13 mouse cellular contexts compared by ENCODE assay signal in genomic region chr2:132176289-132176848, GRCm38 (mm10). TPM values are rescaled to one million over a fixed set of nuclear protein-coding genes. Genes with fewer than 3 reads are reported as not detected.
DNase-seq lines count a peak whose midpoint lies in the region; ATAC-seq lines count a peak whose summit lies in the region.
"Had no signal": no experiment of that assay in that cellular context is flagged by ENCODE, and none has a peak within 500 bp of the region (broad histone marks: within the 10 kb centered on the region; RNA-seq: fewer than 3 reads in every experiment).

No protein-coding gene starts in this region.

- no peak overlapping the region for H3K27ac ChIP-seq in intestine, embryonic 15.5 days
- H3K27ac ChIP-seq in hindbrain, embryonic 13.5 days: no peak overlapping the region
- no peak overlapping the region for H3K27ac ChIP-seq in neural tube, embryonic 15.5 days (replicated peaks)
- H3K27ac ChIP-seq: liver, embryonic 13.5 days; neural tube, embryonic 13.5 days had no signal

- H3K4me3 ChIP-seq in intestine, embryonic 15.5 days (replicated peaks): no peak overlapping the region
- H3K4me3 ChIP-seq in hindbrain, embryonic 13.5 days: no peak overlapping the region
- H3K4me3 ChIP-seq in neural tube, embryonic 15.5 days (replicated peaks): no peak overlapping the region
- H3K4me3 ChIP-seq: liver, embryonic 13.5 days; neural tube, embryonic 13.5 days had no signal

- no peaks in the 10 kb centered on the region for H3K27me3 ChIP-seq in intestine, embryonic 15.5 days (replicated peaks)
- H3K27me3 ChIP-seq in hindbrain, embryonic 13.5 days: no peaks in the 10 kb centered on the region
- H3K27me3 ChIP-seq in neural tube, embryonic 15.5 days (replicated peaks): no peaks in the 10 kb centered on the region
- H3K27me3 ChIP-seq: liver, embryonic 13.5 days; neural tube, embryonic 13.5 days had no signal

- H3K9ac ChIP-seq in intestine, embryonic 15.5 days: no peak overlapping the region
- no peak overlapping the region for H3K9ac ChIP-seq in hindbrain, embryonic 13.5 days
- H3K9ac ChIP-seq in neural tube, embryonic 15.5 days (replicated peaks): no peak overlapping the region
- H3K9ac ChIP-seq: liver, embryonic 13.5 days; neural tube, embryonic 13.5 days had no signal

- 46% methylated on average over 3 of the region's 3 CpGs for WGBS in intestine, embryonic 15.5 days
- 92% methylated on average over 3 of the region's 3 CpGs for WGBS in hindbrain, embryonic 13.5 days
- WGBS in neural tube, embryonic 15.5 days: 86% methylated on average over 3 of the region's 3 CpGs

- no peak overlapping the region for H3K4me2 ChIP-seq in intestine, embryonic 15.5 days (replicated peaks)
- H3K4me2 ChIP-seq in hindbrain, embryonic 13.5 days: no peak overlapping the region
- H3K4me2 ChIP-seq in neural tube, embryonic 15.5 days: no peak overlapping the region
- H3K4me2 ChIP-seq: liver, embryonic 13.5 days; neural tube, embryonic 13.5 days had no signal

- no peaks in the 10 kb centered on the region for H3K36me3 ChIP-seq in intestine, embryonic 15.5 days
- H3K36me3 ChIP-seq in hindbrain, embryonic 13.5 days: no peaks in the 10 kb centered on the region
- H3K36me3 ChIP-seq in neural tube, embryonic 15.5 days: no peaks in the 10 kb centered on the region
- H3K36me3 ChIP-seq: liver, embryonic 13.5 days; neural tube, embryonic 13.5 days had no signal

- DNase-seq in frontal cortex, postnatal 10 days (ENCODE audit: low spot score in 2 of 2): no peak
- DNase-seq in right cerebral cortex, postnatal 10 days (ENCODE audit: low spot score in 2 of 2): peak; percentile 50 to 52
- DNase-seq in right cerebral cortex, postnatal 4 days: no peak
- DNase-seq in embryo, embryonic 11 days: no peak
- DNase-seq: liver, embryonic 13.5 days; thymus, adult 18-20 months had no signal

- H3K4me1 ChIP-seq in intestine, embryonic 15.5 days (replicated peaks): no peaks in the 10 kb centered on the region
- H3K4me1 ChIP-seq in hindbrain, embryonic 13.5 days (replicated peaks): no peaks in the 10 kb centered on the region
- H3K4me1 ChIP-seq in neural tube, embryonic 15.5 days: no peaks in the 10 kb centered on the region
- H3K4me1 ChIP-seq: liver, embryonic 13.5 days; neural tube, embryonic 13.5 days had no signal

- peak; percentile 89 for ATAC-seq in frontal cortex, adult (ENCODE audit: low TSS enrichment)
- ATAC-seq in intestine, embryonic 15.5 days: peak; percentile 37; the same call in 1 of the 2 replicates
- ATAC-seq in hindbrain, embryonic 13.5 days (ENCODE audit: low FRiP score): no peak
- no peak for ATAC-seq in neural tube, embryonic 15.5 days (ENCODE audit: low FRiP score)
- ATAC-seq: hindbrain, embryonic 16.5 days; midbrain, embryonic 16.5 days had no signal

- H3K9me3 ChIP-seq in intestine, embryonic 15.5 days: no peaks in the 10 kb centered on the region
- no peaks in the 10 kb centered on the region for H3K9me3 ChIP-seq in hindbrain, embryonic 13.5 days
- H3K9me3 ChIP-seq in neural tube, embryonic 15.5 days (replicated peaks): no peaks in the 10 kb centered on the region
- H3K9me3 ChIP-seq: liver, embryonic 13.5 days; neural tube, embryonic 13.5 days had no signal

RNA-seq across cellular contexts. Expression of gene Slc23a2, which starts 31.5 kb away (rescaled TPM):
- 12.8 and 13.0 TPM in 2 replicates for polyA plus RNA-seq in intestine, embryonic 15.5 days (2015; fragmentation: Nextera tagmentation; extraction: Ambion mirVana)
- 25.5 and 25.9 TPM in 2 replicates for polyA plus RNA-seq in hindbrain, embryonic 13.5 days (2015; fragmentation: Nextera tagmentation; extraction: Ambion mirVana)
- 33.1 and 36.8 TPM in 2 replicates for polyA plus RNA-seq in neural tube, embryonic 15.5 days (2015; fragmentation: Nextera tagmentation; extraction: Ambion mirVana)

Comparison
In these comparisons a context has a peak if more than half of its experiments do, and no peak if none do; other contexts are left out.
1. DNase-seq: peak in right cerebral cortex, postnatal 10 days (2 of 2); none in frontal cortex, postnatal 10 days (0 of 2), right cerebral cortex, postnatal 4 days (single experiment) and embryo, embryonic 11 days (single experiment).
2. ATAC-seq: peak in frontal cortex, adult (single experiment) and intestine, embryonic 15.5 days (single experiment); none in hindbrain, embryonic 13.5 days (single experiment) and neural tube, embryonic 15.5 days (single experiment).